Mouse (Mus musculus) neural tube, embryonic 15.5 days (tissue): ENCODE results near the gene Cd44. TPM values are rescaled to one million over a fixed set of nuclear protein-coding genes. Genes with fewer than 3 reads are reported as not detected.

Source experiments
- ATAC-seq: fragments of 200-750 bp; cut with Nextera tagmentation; 2 replicates; pipeline ENCODE4 v1.8.0; 2017; ENCODE audit warnings: mild to moderate bottlenecking, moderate TSS enrichment, moderate library complexity; ENCODE audit not compliant: low FRiP score
- H3K27ac ChIP-seq: fragments of 300-500 bp; sonication (generic); replicated peaks from 2 replicates; pipeline ENCODE4 v1.5.1; 2015; ENCODE audit warnings: mild to moderate bottlenecking, inconsistent platforms
- H3K27me3 ChIP-seq: fragments of 300-500 bp; sonication (generic); replicated peaks from 2 replicates; pipeline ENCODE4 v1.6.1; 2015; ENCODE audit warnings: inconsistent platforms
- H3K36me3 ChIP-seq: fragments of 300-500 bp; sonication (generic); 2 replicates; pipeline ENCODE4 v1.6.1; 2015; ENCODE audit warnings: inconsistent platforms
- H3K4me1 ChIP-seq: fragments of 300-500 bp; sonication (generic); 2 replicates; pipeline ENCODE4 v1.6.1; 2015; ENCODE audit warnings: inconsistent platforms
- H3K4me2 ChIP-seq: fragments of 300-500 bp; sonication (generic); 2 replicates; pipeline ENCODE4 v1.6.1; 2015; ENCODE audit warnings: inconsistent platforms, mild to moderate bottlenecking, moderate library complexity
- H3K4me3 ChIP-seq: fragments of 300-500 bp; sonication (generic); replicated peaks from 2 replicates; pipeline ENCODE4 v1.5.1; 2015; ENCODE audit warnings: mild to moderate bottlenecking, inconsistent platforms
- H3K9ac ChIP-seq: fragments of 300-500 bp; sonication (generic); replicated peaks from 2 replicates; pipeline ENCODE4 v1.6.1; 2015; ENCODE audit warnings: mild to moderate bottlenecking, inconsistent platforms
- H3K9me3 ChIP-seq: fragments of 300-500 bp; sonication (generic); replicated peaks from 2 replicates; pipeline ENCODE4 v1.6.1; 2016; ENCODE audit warnings: inconsistent platforms
- WGBS: fragments of 180-500 bp; shearing (Covaris S2); methylation state at CpG from one replicate; pipeline ENCODE4 v1.1.7; 2015; ENCODE audit warnings: mixed read lengths; 5-methylcytosine and 5-hydroxymethylcytosine counted together
- polyA plus RNA-seq: library from polyadenylated mRNA; unstranded; fragments of >200 nt; fragmentation: Nextera tagmentation; extraction: Ambion mirVana; gene quantifications from 2 replicates; pipeline ENCODE4 v1.2.1, GENCODE M21; 2015

Gene Cd44
- polyA plus RNA-seq, 1 experiment from 2014 or later = 6.9 TPM

GRCm38 (mm10) chr2:102912951-102913350, 11.5 kb upstream of the Cd44 start:
- no peaks in the 10 kb centered on the region for H3K9me3 ChIP-seq
- no peaks in the 10 kb centered on the region for H3K36me3 ChIP-seq
- no peak for ATAC-seq
- H3K4me3 ChIP-seq = no peak overlapping the region
- no peaks in the 10 kb centered on the region for H3K27me3 ChIP-seq
- WGBS = 83% methylated on average over 2 of the region's 2 CpGs
- H3K4me1 ChIP-seq = no peaks in the 10 kb centered on the region
- no peak overlapping the region for H3K27ac ChIP-seq
- no peak overlapping the region for H3K4me2 ChIP-seq
- no peak overlapping the region for H3K9ac ChIP-seq

- no peaks in the 10 kb centered on the region for H3K36me3 ChIP-seq
- ATAC-seq = no peak
- H3K27me3 ChIP-seq = no peaks in the 10 kb centered on the region
- no peak overlapping the region for H3K27ac ChIP-seq
- 71% methylated on average over 3 of the region's 3 CpGs for WGBS
- no peak overlapping the region for H3K4me2 ChIP-seq
- no peaks in the 10 kb centered on the region for H3K4me1 ChIP-seq
- H3K9ac ChIP-seq = no peak overlapping the region
- H3K4me3 ChIP-seq = no peak overlapping the region
- H3K9me3 ChIP-seq = no peaks in the 10 kb centered on the region
These were observed 11.0 kb upstream of the Cd44 start for GRCm38 (mm10) chr2:102912469-102912868.

GRCm38 (mm10) chr2:102909403-102909802, 7.9 kb upstream of the Cd44 start:
- Histone ChIP-seq H3K4me3 (no peak overlapping the region), H3K4me1 (no peaks in the 10 kb centered on the region), H3K4me2 (no peak overlapping the region), H3K9ac (no peak overlapping the region), H3K27me3 (no peaks in the 10 kb centered on the region), H3K27ac (no peak overlapping the region), H3K36me3 (no peaks in the 10 kb centered on the region), H3K9me3 (no peaks in the 10 kb centered on the region)
- ATAC-seq = no peak
- 89% methylated on average over 1 of the region's 1 CpGs for WGBS

- ATAC-seq = no peak
- Histone ChIP-seq H3K4me2 (no peak overlapping the region), H3K9ac (no peak overlapping the region), H3K36me3 (no peaks in the 10 kb centered on the region), H3K27me3 (peaks cover 9% of the 10 kb centered on the region), H3K27ac (no peak overlapping the region), H3K4me3 (no peak overlapping the region), H3K4me1 (peaks cover 9% of the 10 kb centered on the region), H3K9me3 (no peaks in the 10 kb centered on the region)
- WGBS = 89% methylated on average over 3 of the region's 3 CpGs
These were observed 4.1 kb upstream of the Cd44 start for GRCm38 (mm10) chr2:102905604-102906003.

- no peak overlapping the region for H3K27ac ChIP-seq
- H3K9me3 ChIP-seq = no peaks in the 10 kb centered on the region
- peak overlapping the region; percentile 65 for H3K4me2 ChIP-seq
- no peaks in the 10 kb centered on the region for H3K36me3 ChIP-seq
- H3K4me3 ChIP-seq = peak overlapping the region; percentile 40
- WGBS = 25% methylated on average over 3 of the region's 3 CpGs
- H3K9ac ChIP-seq = no peak overlapping the region
- H3K27me3 ChIP-seq = peaks cover 17% of the 10 kb centered on the region
- ATAC-seq = no peak
- H3K4me1 ChIP-seq = peaks cover 9% of the 10 kb centered on the region
These were observed 361 bp upstream of the Cd44 start for GRCm38 (mm10) chr2:102901828-102902223.

- H3K9me3 ChIP-seq = no peaks in the 10 kb centered on the region
- H3K27me3 ChIP-seq = peaks cover 17% of the 10 kb centered on the region
- 68% methylated on average over 7 of the region's 7 CpGs for WGBS
- H3K9ac ChIP-seq = no peak overlapping the region
- no peak overlapping the region for H3K27ac ChIP-seq
- peak overlapping the region; percentile 65 for H3K4me2 ChIP-seq
- H3K36me3 ChIP-seq = no peaks in the 10 kb centered on the region
- peak overlapping the region; percentile 40 for H3K4me3 ChIP-seq
- no peak for ATAC-seq
- H3K4me1 ChIP-seq = peaks cover 9% of the 10 kb centered on the region
These were observed 1.2 kb downstream of the Cd44 start for GRCm38 (mm10) chr2:102900230-102900721.

GRCm38 (mm10) chr2:102899238-102899637, 2.2 kb downstream of the Cd44 start:
- WGBS = 80% methylated on average over 3 of the region's 3 CpGs
- Histone ChIP-seq H3K36me3 (no peaks in the 10 kb centered on the region), H3K4me1 (peaks cover 9% of the 10 kb centered on the region), H3K9ac (no peak overlapping the region), H3K27ac (no peak overlapping the region), H3K4me3 (no peak overlapping the region), H3K4me2 (peak overlapping the region; percentile 6; the same call in 1 of the 2 replicates), H3K27me3 (peaks cover 17% of the 10 kb centered on the region), H3K9me3 (no peaks in the 10 kb centered on the region)
- no peak for ATAC-seq

GRCm38 (mm10) chr2:102898585-102898984, 2.9 kb downstream of the Cd44 start:
- 88% methylated on average over 3 of the region's 3 CpGs for WGBS
- no peak overlapping the region for H3K4me2 ChIP-seq

GRCm38 (mm10) chr2:102896154-102896553, 5.3 kb downstream of the Cd44 start:
- Histone ChIP-seq H3K4me3 (no peak overlapping the region), H3K9me3 (no peaks in the 10 kb centered on the region), H3K36me3 (no peaks in the 10 kb centered on the region), H3K9ac (no peak overlapping the region), H3K27ac (no peak overlapping the region), H3K4me2 (no peak overlapping the region), H3K4me1 (peaks cover 4% of the 10 kb centered on the region), H3K27me3 (peaks cover 13% of the 10 kb centered on the region)
- no peak for ATAC-seq
- WGBS = 88% methylated on average over 8 of the region's 8 CpGs

More at GRCm38 (mm10) chr2:102898585-102898984, 2.9 kb downstream of the Cd44 start:
- peaks cover 9% of the 10 kb centered on the region for H3K4me1 ChIP-seq
- no peak overlapping the region for H3K4me3 ChIP-seq
- no peak overlapping the region for H3K9ac ChIP-seq
- H3K27ac ChIP-seq = no peak overlapping the region
- no peak for ATAC-seq
- H3K36me3 ChIP-seq = no peaks in the 10 kb centered on the region
- peaks cover 17% of the 10 kb centered on the region for H3K27me3 ChIP-seq
- H3K9me3 ChIP-seq = no peaks in the 10 kb centered on the region

GRCm38 (mm10) chr2:102895197-102895596, 6.3 kb downstream of the Cd44 start:
- Histone ChIP-seq H3K4me1 (no peaks in the 10 kb centered on the region), H3K9me3 (no peaks in the 10 kb centered on the region), H3K27ac (no peak overlapping the region), H3K27me3 (0 out of 2 replicates have a peak, but pooled peaks cover 4% of the 10 kb centered on the region), H3K4me2 (no peak overlapping the region), H3K9ac (no peak overlapping the region), H3K4me3 (no peak overlapping the region), H3K36me3 (no peaks in the 10 kb centered on the region)
- ATAC-seq = no peak
- 72% methylated on average over 1 of the region's 1 CpGs for WGBS

GRCm38 (mm10) chr2:102894785-102895184, 6.7 kb downstream of the Cd44 start:
- no peak for ATAC-seq
- Histone ChIP-seq H3K36me3 (no peaks in the 10 kb centered on the region), H3K27ac (no peak overlapping the region), H3K4me2 (no peak overlapping the region), H3K4me3 (no peak overlapping the region), H3K9me3 (no peaks in the 10 kb centered on the region), H3K27me3 (0 out of 2 replicates have a peak, but pooled peaks cover 4% of the 10 kb centered on the region), H3K9ac (no peak overlapping the region), H3K4me1 (no peaks in the 10 kb centered on the region)
- 81% methylated on average over 4 of the region's 4 CpGs for WGBS

- no peaks in the 10 kb centered on the region for H3K9me3 ChIP-seq
- no peak overlapping the region for H3K27ac ChIP-seq
- H3K4me3 ChIP-seq = no peak overlapping the region
- no peak overlapping the region for H3K4me2 ChIP-seq
- no peaks in the 10 kb centered on the region for H3K27me3 ChIP-seq
- H3K36me3 ChIP-seq = no peaks in the 10 kb centered on the region
- H3K9ac ChIP-seq = no peak overlapping the region
- 32% methylated on average over 3 of the region's 3 CpGs for WGBS
- ATAC-seq = no peak
- H3K4me1 ChIP-seq = no peaks in the 10 kb centered on the region
These were observed 12.7 kb downstream of the Cd44 start for GRCm38 (mm10) chr2:102888688-102889225.
